Mouse (Mus musculus) limb, embryonic 14.5 days (tissue): ENCODE data around the gene Rex2. TPM values are rescaled to one million over a fixed set of nuclear protein-coding genes. Genes with fewer than 3 reads are reported as not detected.
"Not testable (repeated sequence)": the region's sequence is repeated elsewhere in the genome, so short reads cannot be mapped to it uniquely, and the experiment has no call there.

Experiments
- ATAC-seq: fragments of 200-750 bp; cut with Nextera tagmentation; 2 replicates; pipeline ENCODE4 v1.8.0; 2017; ENCODE audit warnings: low read depth, moderate number of reproducible peaks, moderate TSS enrichment; ENCODE audit not compliant: low FRiP score
- DNase-seq: peaks from one replicate; pipeline ENCODE4 v3.0.0-alpha.2; 2015; ENCODE audit warnings: low spot score
- H3K27ac ChIP-seq: fragments of 300-500 bp; sonication (generic); replicated peaks from 2 replicates; pipeline ENCODE4 v1.5.1; 2014; ENCODE audit warnings: low read depth, mild to moderate bottlenecking, low read length, moderate library complexity, mixed read lengths
- H3K27me3 ChIP-seq: fragments of 300-500 bp; sonication (generic); 2 replicates; pipeline ENCODE4 v1.6.1; 2014; ENCODE audit warnings: low read length, mixed read lengths; ENCODE audit not compliant: control insufficient read depth, insufficient read depth
- H3K36me3 ChIP-seq: fragments of 300-500 bp; sonication (generic); 2 replicates; pipeline ENCODE4 v1.6.1; 2014; ENCODE audit warnings: mild to moderate bottlenecking, low read length, moderate library complexity, mixed read lengths; ENCODE audit not compliant: control insufficient read depth, insufficient read depth
- H3K4me1 ChIP-seq: fragments of 300-500 bp; sonication (generic); 2 replicates; pipeline ENCODE4 v1.6.1; 2014; ENCODE audit warnings: antibody characterized with exemption, low read length, mixed read lengths; ENCODE audit not compliant: control insufficient read depth, insufficient read depth
- H3K4me2 ChIP-seq: fragments of 300-500 bp; sonication (generic); replicated peaks from 2 replicates; pipeline ENCODE4 v1.6.1; 2014; ENCODE audit warnings: low read depth, mild to moderate bottlenecking, low read length, moderate library complexity; ENCODE audit not compliant: severe bottlenecking
- H3K4me3 ChIP-seq: fragments of 300-500 bp; sonication (generic); replicated peaks from 2 replicates; pipeline ENCODE4 v1.5.1; 2014; ENCODE audit warnings: low read length
- H3K9ac ChIP-seq: fragments of 300-500 bp; sonication (generic); 2 replicates; pipeline ENCODE4 v1.6.1; 2014; ENCODE audit warnings: mild to moderate bottlenecking, low read depth, low read length, moderate library complexity; ENCODE audit not compliant: severe bottlenecking
- H3K9me3 ChIP-seq: fragments of 300-500 bp; sonication (generic); 2 replicates; pipeline ENCODE4 v1.6.1; 2016; ENCODE audit warnings: low read length; ENCODE audit not compliant: control insufficient read depth
- WGBS: fragments of 180-500 bp; shearing (Covaris S2); extraction: QIAGEN DNeasy Blood & Tissue Kit; methylation state at CpG from one replicate; pipeline ENCODE4 v1.1.7; 2014; 5-methylcytosine and 5-hydroxymethylcytosine counted together
- polyA plus RNA-seq, 2 experiments: library from polyadenylated mRNA; depleted of rRNA in 1 of 2; stranded (reverse) in 1 of 2; unstranded in 1 of 2; fragments of >200 nt; fragmentation: Nextera tagmentation in 1 of 2; extraction: Ambion mirVana in 1 of 2; gene quantifications; 2 replicates each; pipeline versions ENCODE4 v1.2.1 to v1.2.3; 2012 to 2014

Gene Rex2
- polyA plus RNA-seq (2012; rRNA removed) (not detected in 2 replicates), polyA plus RNA-seq (2014; fragmentation: Nextera tagmentation; extraction: Ambion mirVana) (not detected in 2 replicates)

GRCm38 (mm10) chr4:147021550-147021949 lies at the start of gene Rex2:
TSS of gene Rex2 (plus strand) at chr4:147021850.
- not testable (repeated sequence) for H3K9ac ChIP-seq, ATAC-seq, H3K27me3 ChIP-seq, H3K4me2 ChIP-seq, DNase-seq, H3K4me3 ChIP-seq, H3K27ac ChIP-seq, H3K36me3 ChIP-seq, H3K9me3 ChIP-seq, H3K4me1 ChIP-seq
- WGBS = no CpG with 5 or more reads among the region's 6 CpGs

GRCm38 (mm10) chr4:146976581-146976980 lies 45.1 kb upstream of the Rex2 start:
- not testable (repeated sequence) for H3K4me1 ChIP-seq, ATAC-seq, H3K4me3 ChIP-seq, H3K9ac ChIP-seq, H3K36me3 ChIP-seq, H3K27ac ChIP-seq, H3K4me2 ChIP-seq, DNase-seq, H3K9me3 ChIP-seq, H3K27me3 ChIP-seq
- whole genome bisulfite sequencing = 22% methylated on average over 2 of the region's 2 CpGs

GRCm38 (mm10) chr4:147018400-147018799 lies 3.2 kb upstream of the Rex2 start:
- not testable (repeated sequence) for H3K4me1 ChIP-seq, DNase-seq, H3K36me3 ChIP-seq, H3K4me3 ChIP-seq, H3K9ac ChIP-seq, H3K27ac ChIP-seq, H3K27me3 ChIP-seq, ATAC-seq, H3K9me3 ChIP-seq, H3K4me2 ChIP-seq
- WGBS = no CpG with 5 or more reads among the region's 1 CpGs

GRCm38 (mm10) chr4:147026374-147026773 lies 4.7 kb downstream of the Rex2 start:
- 56% methylated on average over 1 of the region's 1 CpGs for whole genome bisulfite sequencing
- H3K4me2 ChIP-seq, ATAC-seq, DNase-seq, H3K27me3 ChIP-seq, H3K4me3 ChIP-seq, H3K36me3 ChIP-seq, H3K27ac ChIP-seq, H3K9ac ChIP-seq, H3K9me3 ChIP-seq, H3K4me1 ChIP-seq: not testable (repeated sequence)

- H3K4me3 ChIP-seq, H3K9ac ChIP-seq, H3K4me2 ChIP-seq, H3K4me1 ChIP-seq, DNase-seq, H3K36me3 ChIP-seq, H3K27ac ChIP-seq, ATAC-seq, H3K9me3 ChIP-seq, H3K27me3 ChIP-seq: not testable (repeated sequence)
- WGBS = 84% methylated on average over 1 of the region's 2 CpGs
Observed at GRCm38 (mm10) chr4:147031308-147032036, 9.8 kb downstream of the Rex2 start.

- not testable (repeated sequence) for H3K27ac ChIP-seq, H3K4me2 ChIP-seq, H3K4me1 ChIP-seq, DNase-seq, ATAC-seq, H3K9ac ChIP-seq, H3K27me3 ChIP-seq, H3K4me3 ChIP-seq, H3K9me3 ChIP-seq, H3K36me3 ChIP-seq
- WGBS = 83% methylated on average over 2 of the region's 3 CpGs
Observed at GRCm38 (mm10) chr4:147063768-147064167, 42.1 kb downstream of the Rex2 start.

GRCm38 (mm10) chr4:147065861-147066260 lies 44.2 kb downstream of the Rex2 start:
- not testable (repeated sequence) for H3K4me3 ChIP-seq, H3K9ac ChIP-seq, H3K36me3 ChIP-seq, H3K27ac ChIP-seq, H3K4me2 ChIP-seq, H3K27me3 ChIP-seq, H3K4me1 ChIP-seq, DNase-seq, ATAC-seq, H3K9me3 ChIP-seq
- 75% methylated on average over 1 of the region's 3 CpGs for WGBS

GRCm38 (mm10) chr4:147066380-147066779 lies 44.7 kb downstream of the Rex2 start:
- not testable (repeated sequence) for H3K27me3 ChIP-seq, H3K4me2 ChIP-seq, H3K9ac ChIP-seq, ATAC-seq, H3K4me1 ChIP-seq, H3K4me3 ChIP-seq, H3K9me3 ChIP-seq, H3K36me3 ChIP-seq, H3K27ac ChIP-seq, DNase-seq
- WGBS = 87% methylated on average over 1 of the region's 1 CpGs
